Mouse (Mus musculus): Measurements from ENCODE around the gene Calcoco1.

Gene Calcoco1

DNA sequence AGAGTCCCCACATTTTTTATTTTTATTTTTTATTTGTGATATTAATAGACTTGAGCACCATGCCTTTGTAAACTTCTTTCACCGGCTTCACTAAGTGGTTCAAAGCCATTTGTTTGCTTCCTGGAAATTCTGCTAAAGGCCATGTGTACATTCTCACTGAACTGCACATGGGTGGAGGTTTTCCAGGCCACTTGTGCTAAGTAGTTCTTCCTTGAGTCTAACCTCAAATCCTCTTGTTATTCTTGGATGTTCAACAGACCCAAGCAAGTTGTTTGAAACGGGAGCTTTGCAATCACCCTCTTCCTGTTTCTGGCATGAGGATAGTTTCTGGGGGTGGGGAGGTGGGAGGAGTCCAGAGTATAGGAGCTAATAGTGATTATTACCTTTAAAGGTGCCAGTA, 16.5 kb upstream of the Calcoco1 start:
- DNase-seq (ENCODE audit: low spot score in 2 of 2): no peak

DNA sequence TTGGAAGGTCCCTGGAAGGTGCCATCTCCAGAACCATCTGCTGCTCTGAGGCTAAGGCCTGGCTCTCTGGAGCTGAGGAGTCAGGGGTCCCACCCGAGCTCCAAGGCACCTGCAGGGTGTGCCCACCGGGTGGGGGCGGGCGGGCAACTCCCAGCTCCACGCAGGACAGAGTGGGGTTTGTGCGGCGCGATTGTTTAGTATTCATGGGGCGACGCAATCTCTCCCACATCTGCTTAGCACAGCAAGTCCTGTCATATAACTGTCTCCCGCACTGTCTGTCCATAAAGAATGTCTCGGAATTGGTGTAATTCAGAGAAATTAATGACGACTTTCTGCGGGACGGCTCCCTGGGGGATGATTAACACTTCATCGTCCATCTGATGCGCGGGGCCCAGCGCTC, 15.1 kb upstream of the Calcoco1 start:
- no peak for DNase-seq (ENCODE audit: low spot score in 2 of 2)

DNA sequence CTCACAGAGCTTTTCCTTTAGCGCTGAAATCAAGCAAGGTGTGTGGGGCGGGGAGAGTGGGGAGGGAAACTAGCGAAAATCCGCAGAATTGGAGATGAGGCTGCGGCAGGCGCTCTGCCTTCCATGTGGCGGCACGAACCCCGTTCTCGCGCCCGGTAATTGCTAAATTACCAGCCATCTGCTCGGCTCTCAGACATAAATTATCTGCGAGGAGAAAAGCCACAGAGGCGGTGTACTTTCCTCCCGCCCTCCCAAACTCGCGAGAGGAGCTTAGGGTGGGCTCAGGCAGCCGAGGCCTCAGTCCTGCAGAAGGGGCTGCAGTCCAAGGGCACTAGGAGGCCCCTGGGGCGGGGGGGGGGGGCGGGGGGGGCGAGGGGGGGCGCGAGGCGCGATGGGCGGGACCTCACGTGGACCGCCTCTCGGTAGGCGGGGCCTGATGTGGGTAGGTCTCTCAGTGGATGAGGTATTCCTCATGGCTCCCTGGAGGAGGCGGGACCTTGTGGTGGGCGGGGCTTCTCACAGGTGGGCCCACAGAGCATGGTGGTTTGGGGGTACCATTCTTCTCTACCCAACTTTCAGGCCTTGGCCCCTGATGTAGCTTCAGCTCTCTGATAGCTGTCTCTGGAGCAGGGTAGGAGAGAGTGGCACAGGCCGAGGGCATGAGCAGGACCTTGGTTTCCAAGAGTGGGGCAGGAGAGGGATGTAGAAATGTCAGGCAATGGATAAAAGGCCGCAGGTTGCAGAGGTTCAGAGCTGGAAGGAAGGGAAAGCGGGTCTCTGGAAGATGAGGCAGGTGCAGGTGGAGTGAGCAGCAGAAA, 14.4 kb upstream of the Calcoco1 start:
- DNase-seq (ENCODE audit: low spot score in 2 of 2): no peak

DNA sequence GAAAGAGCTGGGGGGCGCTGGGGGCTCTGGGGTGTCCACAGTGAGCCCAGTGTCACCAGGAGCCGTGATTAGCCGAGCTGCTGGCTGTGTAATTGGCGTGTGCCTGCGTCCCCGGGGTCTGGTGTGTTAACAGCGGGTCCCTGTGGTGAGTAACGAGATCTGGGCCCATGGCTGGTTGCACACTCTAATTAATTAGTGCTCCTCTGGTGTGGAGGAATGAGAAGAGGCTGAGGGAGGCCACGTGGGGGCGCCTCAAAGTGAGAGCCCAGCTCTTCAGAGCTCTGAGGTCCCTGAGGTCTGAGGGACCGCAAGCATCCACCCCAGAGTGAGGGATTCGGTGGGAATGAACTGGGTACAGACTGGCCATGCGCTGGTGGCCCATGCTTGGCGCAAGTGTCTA, 13.1 kb upstream of the Calcoco1 start:
- DNase-seq (ENCODE audit: low spot score in 2 of 2): no peak

DNA sequence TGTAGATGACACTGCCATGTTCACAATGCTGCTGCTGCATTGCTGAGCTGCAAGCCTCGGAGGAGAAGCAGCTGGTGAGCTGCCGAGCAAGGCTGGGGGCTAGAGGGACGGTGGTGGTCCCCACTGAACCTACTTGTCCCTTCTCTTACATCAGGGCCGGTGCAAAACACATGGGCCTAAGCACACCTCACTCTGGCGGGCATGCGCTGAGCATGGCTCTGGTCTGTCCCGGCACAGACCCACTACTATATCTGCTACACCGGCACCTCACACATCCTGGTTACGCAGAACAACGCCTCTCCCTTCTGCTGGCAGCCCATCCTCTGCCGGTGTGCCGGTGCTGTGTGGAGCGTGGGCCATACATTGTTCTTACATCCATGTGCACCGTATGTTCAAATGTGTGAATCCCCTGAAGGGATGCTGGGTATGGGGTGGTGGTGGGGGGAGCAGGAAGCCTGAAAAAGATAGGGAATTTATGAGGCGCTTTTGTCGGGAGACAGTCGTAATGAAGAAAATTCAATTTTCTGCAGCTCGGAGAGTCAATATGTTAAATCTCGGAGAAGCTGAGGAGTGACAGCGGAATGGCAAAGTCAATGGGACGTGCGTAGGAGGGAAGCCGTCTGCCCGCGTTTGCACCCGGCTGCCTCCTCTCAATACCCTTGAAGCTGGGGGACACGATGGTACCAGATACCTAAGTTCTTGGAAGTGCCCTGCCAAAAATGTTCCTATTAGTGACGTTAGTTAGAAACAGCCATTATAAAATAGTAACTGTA, 12.0 kb upstream of the Calcoco1 start:
- DNase-seq (ENCODE audit: low spot score in 2 of 2): no peak

DNA sequence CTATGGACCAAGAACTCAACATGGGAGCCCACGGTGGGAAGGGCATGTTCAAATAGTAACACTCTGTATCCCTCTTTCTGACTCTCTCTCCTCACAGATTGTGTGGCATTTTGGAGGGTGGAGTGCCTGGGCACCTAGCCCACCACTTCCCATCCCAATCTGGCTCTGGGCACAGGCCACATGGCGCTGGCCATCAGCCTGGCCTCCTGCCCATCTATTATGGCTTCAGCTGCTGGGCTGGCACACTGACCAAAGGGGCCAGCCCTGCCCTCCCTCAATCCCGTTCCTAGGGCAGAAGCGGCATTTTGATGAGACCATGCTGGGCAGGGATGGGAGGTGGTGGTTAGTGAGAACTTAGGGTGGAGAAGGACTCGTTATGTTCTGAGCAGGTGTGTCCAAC, 11.3 kb upstream of the Calcoco1 start:
- DNase-seq (ENCODE audit: low spot score in 2 of 2): no peak

DNA sequence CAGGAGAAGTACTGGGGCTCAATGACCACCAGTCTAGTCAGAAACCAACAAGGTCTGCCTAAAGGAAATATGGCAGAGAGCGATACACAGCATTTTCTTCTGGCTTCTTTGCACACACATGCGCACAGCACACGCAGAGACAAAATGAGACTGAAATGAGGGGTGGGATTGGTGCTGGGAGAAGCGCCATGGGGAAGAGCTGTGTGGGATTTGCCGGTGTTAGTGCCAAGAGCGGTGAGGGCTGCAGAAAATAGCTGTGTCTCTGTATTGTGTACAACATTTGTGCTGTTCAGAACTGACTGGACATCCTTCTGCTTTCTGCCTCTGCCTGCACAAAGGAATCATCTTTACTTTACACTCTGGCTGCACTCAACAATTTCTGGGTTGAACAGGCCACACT, 10.4 kb upstream of the Calcoco1 start:
- DNase-seq (ENCODE audit: low spot score in 2 of 2): no peak

DNA sequence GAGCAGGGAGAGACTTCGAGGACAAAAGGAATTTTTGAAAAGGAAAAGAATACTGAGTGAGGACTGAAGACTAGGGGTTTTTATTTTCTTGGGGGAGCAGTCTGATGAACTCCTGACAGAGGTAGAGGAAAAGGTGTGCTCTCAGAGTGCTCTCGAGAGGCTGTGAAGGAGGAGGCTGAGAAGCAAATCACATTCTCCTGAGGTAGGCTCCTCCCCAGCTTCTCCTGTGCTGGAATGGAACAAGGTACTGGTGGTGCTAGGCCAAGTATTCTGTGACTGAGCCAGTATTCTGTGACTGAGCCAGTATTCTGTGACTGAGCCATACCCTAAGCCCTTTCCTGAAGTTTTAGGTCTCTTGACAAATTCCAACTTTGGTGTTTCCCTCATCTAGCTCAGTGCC, 6.0 kb upstream of the Calcoco1 start:
- no peak for DNase-seq (ENCODE audit: low spot score in 2 of 2)

DNA sequence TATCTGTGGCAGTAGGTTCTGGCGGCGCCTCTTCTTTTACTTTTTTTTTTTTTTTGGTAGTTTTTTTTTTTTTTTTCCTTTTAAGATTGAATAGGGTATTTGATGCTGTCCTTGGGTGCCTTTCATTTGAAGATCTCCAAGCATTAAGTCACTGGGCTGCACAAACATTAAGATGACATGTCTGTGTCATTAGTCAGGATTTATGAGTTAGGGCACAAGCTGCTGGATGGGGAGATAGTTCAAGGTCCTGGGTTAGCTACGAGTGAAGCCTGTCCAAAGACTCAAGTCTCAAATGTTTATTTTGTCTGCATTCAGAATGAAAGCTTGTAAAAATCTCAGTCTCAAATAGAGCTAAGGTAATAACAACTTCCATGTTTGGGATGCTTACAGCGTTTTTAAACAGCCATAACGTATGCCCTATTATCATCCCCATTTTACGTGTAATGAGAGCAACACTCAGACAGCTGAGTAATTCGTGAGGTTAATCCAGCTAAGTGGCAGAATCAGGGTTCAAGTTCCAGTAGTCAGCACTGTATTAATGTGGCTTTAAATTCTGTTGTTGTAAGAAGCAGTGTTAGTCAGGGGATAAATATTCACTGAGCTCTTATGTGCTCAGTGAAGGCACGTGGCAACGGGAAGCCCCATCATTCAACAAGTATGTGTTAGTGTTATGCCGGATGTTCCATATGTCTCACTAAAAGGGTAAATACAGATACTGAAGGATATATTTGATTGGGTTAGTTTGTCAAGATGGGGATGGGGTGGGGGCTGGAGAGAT, 1.6 kb upstream of the Calcoco1 start:
- no peak for DNase-seq (ENCODE audit: low spot score in 2 of 2)

DNA sequence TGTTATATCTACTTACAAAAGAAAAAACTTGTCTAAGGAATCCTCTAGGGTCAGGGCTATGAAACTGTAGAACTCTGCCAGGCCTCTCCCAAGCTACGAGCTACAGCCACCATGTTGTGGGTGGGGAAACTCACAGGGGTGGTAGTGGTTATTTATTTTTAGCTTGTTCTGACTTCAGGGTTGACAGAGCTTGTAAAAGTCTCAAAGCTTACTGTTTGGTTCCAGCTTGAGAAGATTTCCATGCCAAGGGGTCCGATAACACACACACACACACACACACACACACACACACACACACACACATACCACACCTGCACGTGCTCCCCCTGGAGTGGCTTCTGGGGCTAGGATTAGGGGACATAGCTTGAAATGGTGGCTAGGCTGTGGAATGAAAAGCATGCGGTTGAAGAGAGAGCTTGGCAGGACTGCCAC, 538 bp upstream of the Calcoco1 start:
- DNase-seq (ENCODE audit: low spot score in 2 of 2): no peak

DNA sequence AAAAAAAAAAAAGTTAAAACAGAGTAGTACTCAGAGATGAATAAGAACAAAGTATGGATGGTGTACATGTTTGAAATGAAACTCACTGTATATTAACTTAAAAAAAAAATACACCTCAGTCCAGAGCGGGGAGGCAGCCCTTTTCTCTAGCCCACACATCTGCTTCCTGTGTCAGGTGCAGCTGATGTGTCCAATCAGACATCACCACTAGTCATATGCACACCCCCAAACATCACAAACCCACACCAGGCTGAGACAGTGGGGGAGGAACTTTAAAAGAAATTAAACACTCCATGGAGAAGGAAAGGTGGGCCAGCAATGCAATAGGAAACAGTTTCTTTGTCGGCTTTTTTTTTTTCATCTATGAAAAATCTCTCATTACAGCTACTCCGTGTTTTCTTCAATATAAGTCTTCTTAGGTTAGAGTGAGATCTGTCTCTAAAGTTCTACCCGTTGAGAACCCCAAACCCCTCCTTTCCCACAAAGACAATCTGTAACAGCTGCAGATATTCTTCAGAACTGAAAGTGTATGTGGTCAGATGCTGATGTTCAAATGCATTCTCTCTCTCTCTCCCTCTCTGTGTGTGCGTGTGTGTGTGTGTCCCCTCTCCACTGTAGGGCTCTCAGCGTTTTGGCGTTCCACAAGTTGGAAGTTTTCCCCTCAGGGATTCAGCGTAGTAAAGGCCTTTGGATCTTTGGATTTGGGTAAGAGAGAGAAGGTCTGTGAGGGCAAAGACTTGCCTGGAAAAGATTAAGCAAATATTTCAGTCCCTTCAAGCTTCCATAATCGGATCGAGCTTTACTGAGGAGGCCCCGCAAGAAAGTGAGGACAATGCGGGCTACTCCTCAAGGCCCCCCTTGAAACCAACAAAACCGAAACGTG, 721 bp downstream of the Calcoco1 start:
- DNase-seq (ENCODE audit: low spot score in 2 of 2): no peak

DNA sequence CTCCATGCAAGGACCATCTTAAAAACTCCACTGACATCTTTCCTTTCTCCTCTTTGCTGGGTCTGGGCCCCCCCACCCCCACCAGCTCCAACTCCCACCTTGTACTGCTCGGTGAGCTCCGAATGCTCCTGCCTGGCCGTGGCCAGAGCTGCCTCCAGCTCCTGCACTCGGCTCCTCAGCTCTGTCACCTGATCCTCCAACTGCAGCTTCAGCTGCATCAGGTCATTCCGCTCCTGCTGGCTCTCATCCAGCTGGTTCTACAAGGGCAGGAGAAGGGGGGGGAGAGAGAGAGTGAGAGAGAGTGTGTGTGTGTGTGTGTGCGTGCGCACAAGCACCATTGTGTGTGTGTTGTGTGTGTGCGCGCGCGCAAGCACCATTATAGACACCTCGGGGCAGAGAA, 5.8 kb downstream of the Calcoco1 start:
- no peak for DNase-seq (ENCODE audit: low spot score in 2 of 2)

DNA sequence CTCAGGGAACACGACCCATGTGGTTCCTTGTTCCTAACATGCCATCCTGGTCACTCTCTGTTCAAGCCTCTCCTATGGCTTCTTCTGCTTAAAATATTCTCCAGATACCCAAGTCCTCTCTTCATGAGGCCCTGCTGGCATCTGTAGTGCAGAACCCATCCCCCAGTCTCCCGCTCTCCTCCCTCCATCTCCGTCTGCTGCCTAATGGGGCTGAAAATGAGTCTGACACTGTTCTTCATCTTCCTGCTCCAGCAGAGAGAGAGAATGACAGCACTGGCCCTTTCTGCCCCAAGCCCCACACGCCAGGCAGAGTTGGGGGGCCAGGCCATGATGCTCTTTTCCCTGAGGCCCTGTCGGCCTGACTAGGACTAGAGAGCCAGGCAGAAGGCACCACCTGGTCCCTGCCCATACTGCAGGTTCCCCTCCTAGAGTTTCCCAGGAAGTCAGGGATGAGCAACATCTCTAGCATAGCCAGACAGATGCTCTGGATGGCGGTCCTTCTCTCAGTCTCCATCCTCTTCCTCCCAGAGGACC, 14.2 kb downstream of the Calcoco1 start:
- no peak for DNase-seq (ENCODE audit: low spot score in 2 of 2)

DNA sequence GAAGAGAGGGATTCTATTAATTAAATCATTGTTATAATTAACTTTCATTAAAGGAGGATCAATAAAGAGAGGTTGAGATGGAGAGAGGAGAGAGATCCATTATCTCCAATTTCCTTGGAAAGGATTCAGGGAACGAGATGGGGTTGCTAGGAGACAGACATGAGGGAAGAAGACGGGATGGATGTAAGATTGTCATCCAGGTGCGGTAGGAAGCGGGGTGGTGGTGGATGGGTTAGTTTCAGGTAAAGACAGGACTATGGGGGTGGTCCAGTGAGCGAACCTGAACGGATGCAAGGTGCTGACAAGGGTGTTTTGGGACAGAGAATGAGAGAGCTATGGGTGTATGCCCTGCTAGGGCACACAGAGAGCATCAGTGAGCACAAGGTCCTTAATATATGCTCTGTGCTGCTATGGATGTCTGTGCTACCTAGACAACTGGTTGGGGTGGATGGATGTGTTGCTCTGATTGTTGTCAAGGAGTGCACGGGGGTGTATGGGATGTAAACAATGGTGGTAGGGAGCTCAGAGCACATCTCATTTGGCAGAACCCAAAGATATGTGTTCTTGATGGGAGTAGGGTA, 16.0 kb downstream of the Calcoco1 start:
- no peak for DNase-seq (ENCODE audit: low spot score in 2 of 2)

DNA sequence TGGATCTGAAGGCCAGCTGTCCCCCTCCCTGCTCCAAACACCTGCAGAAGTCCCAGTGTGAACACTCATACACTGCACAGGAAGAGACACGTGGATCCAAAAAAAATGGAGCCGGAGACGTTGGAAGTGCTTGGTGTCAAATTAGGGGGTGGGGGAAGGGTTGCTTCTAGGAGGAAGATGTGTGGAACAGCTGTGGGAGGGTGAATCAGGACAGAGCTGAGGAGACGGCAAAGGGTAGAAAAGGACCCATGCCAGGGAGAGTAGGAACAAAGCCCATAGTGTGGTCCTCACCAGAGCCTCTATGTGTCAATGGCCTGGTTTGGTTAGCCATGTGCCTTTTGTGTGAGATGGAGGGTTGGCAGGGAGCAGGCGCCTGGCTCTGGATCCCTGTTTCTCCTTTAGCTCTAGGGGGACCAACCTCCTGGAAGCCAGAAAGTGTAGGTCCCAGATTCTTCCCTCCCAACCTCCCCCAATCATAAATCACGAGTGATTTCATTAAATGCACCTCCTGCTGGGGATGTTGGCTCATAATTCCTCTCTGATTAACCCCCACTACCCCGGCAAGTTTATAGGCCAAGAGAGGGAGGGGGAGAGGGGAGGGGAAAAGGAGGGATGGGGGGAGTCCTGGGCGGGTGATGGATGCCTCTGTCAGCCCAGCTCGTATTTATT, 16.6 kb downstream of the Calcoco1 start:
- DNase-seq (ENCODE audit: low spot score in 2 of 2): no peak

DNA sequence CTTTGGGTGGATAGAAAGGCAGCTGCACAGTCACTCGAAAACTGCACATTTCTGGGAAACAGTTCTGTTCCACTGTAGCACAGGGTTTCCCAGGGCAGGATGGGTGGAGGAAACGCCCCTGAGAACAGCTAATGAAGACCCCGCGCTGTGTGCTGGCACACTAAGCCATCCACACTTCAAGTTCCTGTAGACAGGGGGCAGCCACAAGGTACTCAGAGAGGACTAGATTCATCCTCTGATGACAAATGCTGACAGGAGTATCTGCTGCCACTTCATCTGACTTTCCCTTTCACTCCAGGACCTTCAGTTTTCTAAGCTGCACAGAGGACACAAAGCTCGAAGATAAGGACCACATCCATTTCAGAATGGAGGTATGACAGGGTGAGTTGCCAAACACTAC, 17.2 kb downstream of the Calcoco1 start:
- no peak for DNase-seq (ENCODE audit: low spot score in 2 of 2)

DNA sequence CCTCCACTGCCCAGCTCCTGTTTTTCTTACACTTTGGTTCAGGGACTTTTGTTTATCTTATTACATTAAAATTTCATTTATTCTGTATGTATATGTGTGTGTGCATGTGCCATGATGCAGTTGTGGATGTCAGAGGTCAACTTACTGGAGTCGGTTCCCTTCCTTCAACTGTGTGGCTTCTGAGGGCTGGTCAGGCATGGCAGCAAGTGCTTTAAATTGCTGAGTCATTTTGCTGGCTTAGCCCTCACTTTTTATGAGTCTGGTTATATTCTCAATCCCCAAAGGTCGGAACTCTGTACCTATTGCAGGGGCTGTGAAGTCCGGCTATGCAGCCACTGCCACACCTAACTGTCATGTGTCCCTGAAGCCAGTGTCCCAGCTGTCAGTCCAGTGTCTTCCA, 19.0 kb downstream of the Calcoco1 start:
- DNase-seq (ENCODE audit: low spot score in 2 of 2): no peak

DNA sequence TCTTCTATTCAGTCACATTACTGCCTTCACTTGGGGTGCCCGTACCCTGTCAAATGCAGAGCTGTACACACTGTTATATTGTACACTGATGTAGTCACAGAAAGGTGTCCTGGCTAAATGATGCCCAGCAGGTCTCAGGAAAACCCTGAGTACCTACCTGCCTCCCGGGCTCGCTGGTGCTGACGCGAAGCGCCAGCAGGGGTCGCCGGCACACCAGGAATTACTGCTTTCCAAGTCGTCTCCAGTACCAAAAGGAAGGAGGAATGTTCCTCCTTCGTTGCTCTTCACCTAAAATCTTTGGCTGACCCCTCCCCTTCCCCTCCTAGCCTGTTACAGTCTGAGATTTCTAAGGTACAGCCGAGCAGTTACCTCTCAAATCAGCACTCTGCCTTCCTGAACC, 23.8 kb downstream of the Calcoco1 start:
- peak; percentile 69 to 82 for DNase-seq (ENCODE audit: low spot score in 2 of 2)

DNA sequence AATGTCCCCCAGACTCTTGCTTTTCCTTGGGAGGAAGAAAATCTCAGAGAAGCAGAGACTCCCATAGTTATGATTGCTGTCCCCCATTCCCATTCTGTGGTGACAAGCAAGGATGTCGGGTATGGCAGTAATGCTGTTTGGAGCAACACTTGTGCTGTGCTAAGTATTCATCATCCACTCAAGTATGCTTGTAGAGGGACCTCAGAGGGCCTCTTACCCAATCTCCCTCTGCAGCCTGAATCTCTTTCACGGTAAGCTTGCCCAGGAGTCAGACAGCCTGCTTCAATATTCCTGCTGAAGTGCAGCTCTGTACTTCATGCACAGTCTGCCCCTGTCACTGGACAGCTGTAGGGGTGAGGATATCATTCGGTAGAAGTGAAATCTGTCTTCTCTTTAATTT, 25.1 kb downstream of the Calcoco1 start:
- DNase-seq (ENCODE audit: low spot score in 2 of 2): no peak

DNA sequence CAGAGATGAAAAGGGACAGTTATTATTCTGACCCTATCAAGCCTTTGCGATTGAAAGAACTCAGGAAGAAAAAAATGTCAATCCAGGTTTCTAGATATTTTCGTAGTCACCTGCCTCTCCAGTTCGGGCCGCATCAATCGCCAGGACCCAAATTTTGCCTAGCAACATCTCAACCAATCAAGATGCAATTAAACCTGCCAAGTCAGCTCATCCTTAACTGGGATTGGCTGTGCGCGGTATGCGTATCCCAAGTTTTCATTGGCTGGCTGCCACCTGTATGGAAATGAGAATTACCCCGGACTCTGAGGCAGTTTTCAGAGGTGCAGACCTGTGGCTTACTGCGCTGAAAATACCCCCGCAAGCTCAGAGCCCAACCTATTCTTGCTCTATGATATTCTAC, 28.4 kb downstream of the Calcoco1 start:
- DNase-seq (ENCODE audit: low spot score in 2 of 2): peak in 1 of 2 experiments; percentile 35
